Mouse (Mus musculus) left cerebral cortex, postnatal 36 days (tissue): ENCODE measurements at regions not wholly inside any gene's neighbourhood (a gene's known extent, or its start where the extent isn't known, plus 50 kb on each side); places are given as distances from the start of the nearest gene placed in this dataset.

ENCODE experiments used
- DNase-seq, 2 experiments: peaks; one replicate each; pipeline ENCODE4 v3.0.0; 2021 to 2022; ENCODE audit warnings: low spot score in 2 of 2, mixed read lengths in 1 of 2
- intact Hi-C: fragments of 180-260 bp; cut with DNase I; formaldehyde crosslinking; loops from one replicate; pipeline ENCODE4 v1.15.1; 2025

DNA sequence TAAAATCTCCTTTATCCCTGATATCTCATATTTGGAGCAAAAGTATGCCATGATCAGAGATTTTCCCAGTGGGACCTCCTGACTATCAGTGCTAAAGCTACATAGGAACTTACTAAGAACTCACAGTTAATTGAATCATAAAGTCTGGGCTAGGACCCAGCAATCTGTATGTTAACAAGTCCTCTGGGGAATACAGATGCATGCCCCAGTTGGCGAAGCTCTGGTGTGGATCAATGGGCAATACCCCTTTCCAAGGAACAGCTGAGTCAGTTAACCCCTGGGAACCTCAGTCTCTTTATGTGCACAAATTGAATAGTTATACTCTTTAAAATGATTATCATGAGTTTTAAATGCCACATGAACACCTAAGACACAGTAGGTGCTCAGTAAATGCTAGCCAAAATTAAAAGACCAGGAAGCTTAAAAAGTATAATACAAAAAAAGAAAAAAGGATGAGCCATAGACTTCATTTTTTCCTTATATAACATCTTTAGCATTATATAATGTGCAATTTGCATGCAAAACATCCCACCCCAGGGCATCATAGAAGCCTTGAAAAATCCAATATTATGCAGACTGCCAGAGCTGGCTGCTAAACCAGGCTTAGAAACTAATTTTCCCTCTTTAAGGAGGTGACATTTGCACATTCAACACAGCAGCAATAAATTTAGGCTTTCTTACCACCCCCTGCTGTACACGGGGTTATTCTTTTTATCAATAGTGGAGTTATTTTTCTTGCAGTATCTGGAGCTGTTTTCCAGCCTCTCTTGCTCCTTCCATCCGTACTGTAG, 202.7 kb downstream of the Gm16223 start:
- peak; percentile 13 to 17 for DNase-seq

GRCm38 (mm10) chr5:42272001-42272400, 204.2 kb downstream of the Gm16223 start:
- intact Hi-C loops, result no loop called here
- DNase-seq, result peak; percentile 70 to 79

More for the DNA sequence above, 202.7 kb downstream of the Gm16223 start:
- intact Hi-C loops, result no loop called here

DNA sequence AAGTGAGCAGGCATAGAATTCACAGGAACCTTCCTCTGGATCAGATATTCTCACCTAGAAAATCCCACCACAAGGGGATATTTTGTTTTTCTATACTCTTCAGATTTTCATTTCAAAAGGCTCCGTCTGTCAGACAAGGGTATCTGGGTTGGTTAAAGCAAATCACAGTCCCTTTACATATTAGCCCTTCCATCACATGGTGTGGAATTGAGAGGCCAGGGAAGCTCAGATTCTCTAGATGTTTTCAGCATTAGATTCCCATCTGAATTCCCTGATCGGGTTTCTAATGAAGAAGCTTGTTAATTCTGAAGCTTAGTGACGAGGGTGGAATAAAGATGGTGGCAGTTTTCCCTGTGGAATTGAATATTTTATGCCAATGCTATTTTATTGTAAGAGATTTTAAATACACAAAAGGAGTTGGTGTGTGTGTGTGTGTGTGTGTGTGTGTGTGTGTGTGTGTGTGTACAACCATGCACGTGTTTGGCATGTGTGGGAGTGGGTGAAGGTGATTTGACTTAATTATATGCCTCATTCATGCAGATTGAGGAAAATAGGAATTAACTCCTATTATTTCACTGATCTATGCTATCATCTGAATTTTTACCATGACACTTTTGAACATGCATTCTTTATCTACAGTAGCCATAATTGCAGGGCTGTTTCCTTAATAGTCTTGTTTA, 211.0 kb downstream of the Gm16223 start:
- intact Hi-C loops, result no loop called here
- DNase-seq, result no peak
